Mouse (Mus musculus) small intestine, adult 2 months (tissue): ENCODE results near the gene Wfdc2. TPM values are rescaled to one million over a fixed set of nuclear protein-coding genes. Genes with fewer than 3 reads are reported as not detected.

Source experiments
- H3K27ac ChIP-seq: fragments of 200-500 bp; 2 replicates; pipeline ENCODE4 v1.5.1; 2012; ENCODE audit warnings: low read depth, low read length, control low read depth, inconsistent platforms; ENCODE audit not compliant: insufficient read depth
- H3K27me3 ChIP-seq: fragments of 200-500 bp; 2 replicates; pipeline ENCODE4 v1.6.1; 2012; ENCODE audit warnings: mild to moderate bottlenecking, moderate library complexity, low read length, inconsistent platforms; ENCODE audit not compliant: control insufficient read depth, insufficient read depth
- H3K36me3 ChIP-seq: fragments of 200-500 bp; 2 replicates; pipeline ENCODE4 v1.6.1; 2012; ENCODE audit warnings: mild to moderate bottlenecking, low read length, control low read depth, inconsistent platforms; ENCODE audit not compliant: control insufficient read depth, insufficient read depth
- H3K4me1 ChIP-seq: fragments of 200-500 bp; 2 replicates; pipeline ENCODE4 v1.6.1; 2012; ENCODE audit warnings: low read length, inconsistent platforms, mixed read lengths; ENCODE audit not compliant: control insufficient read depth, insufficient read depth, insufficient read length
- H3K4me3 ChIP-seq: fragments of 200-500 bp; 2 replicates; pipeline ENCODE4 v1.5.1; 2012; ENCODE audit warnings: low read depth, mild to moderate bottlenecking, control low read depth, inconsistent platforms, low read length, moderate library complexity
- CTCF ChIP-seq: fragments of 200-500 bp; IDR thresholded peaks from 2 replicates; pipeline ENCODE4 v1.5.1; 2012; ENCODE audit warnings: low read depth, mild to moderate bottlenecking, control low read depth, inconsistent platforms, low read length, moderate library complexity, mixed read lengths; ENCODE audit not compliant: insufficient replicate concordance, insufficient read length; ENCODE audit errors: extremely low read depth
- POLR2A ChIP-seq: fragments of 200-500 bp; IDR thresholded peaks from 2 replicates; pipeline ENCODE4 v1.6.1; 2012; ENCODE audit warnings: low read depth, mild to moderate bottlenecking, control low read depth, inconsistent platforms, low read length, moderate library complexity
- WGBS: fragments of 180-500 bp; shearing (Covaris S2); methylation state at CpG from one replicate; pipeline ENCODE4 v1.1.7; 2018; 5-methylcytosine and 5-hydroxymethylcytosine counted together
- polyA plus RNA-seq: library from polyadenylated mRNA; depleted of rRNA; stranded (reverse); fragments of >200 nt; gene quantifications from 2 replicates; pipeline ENCODE4 v1.2.3, GENCODE M21; 2012; rRNA removed

Gene Wfdc2
- 3.2 and 40.1 TPM in 2 replicates for polyA plus RNA-seq

- TF ChIP-seq CTCF: no peak
- no peak for TF ChIP-seq POLR2A
- WGBS: 28% methylated on average over 24 of the region's 24 CpGs
- Histone ChIP-seq H3K4me3 (peak within 1 kb of the TSS; percentile 53), H3K36me3 (no peaks in the 10 kb centered on the region), H3K27ac (no peak within 1 kb of the TSS), H3K27me3 (peaks cover 13% of the 10 kb centered on the region), H3K4me1 (peaks cover 5% of the 10 kb centered on the region; the same call in 1 of the 2 replicates)
Measured at GRCm38 (mm10) chr2:164562391-164563188, at the start of gene Wfdc2. TSS of gene Wfdc2 (plus strand) at chr2:164562413.

DNA sequence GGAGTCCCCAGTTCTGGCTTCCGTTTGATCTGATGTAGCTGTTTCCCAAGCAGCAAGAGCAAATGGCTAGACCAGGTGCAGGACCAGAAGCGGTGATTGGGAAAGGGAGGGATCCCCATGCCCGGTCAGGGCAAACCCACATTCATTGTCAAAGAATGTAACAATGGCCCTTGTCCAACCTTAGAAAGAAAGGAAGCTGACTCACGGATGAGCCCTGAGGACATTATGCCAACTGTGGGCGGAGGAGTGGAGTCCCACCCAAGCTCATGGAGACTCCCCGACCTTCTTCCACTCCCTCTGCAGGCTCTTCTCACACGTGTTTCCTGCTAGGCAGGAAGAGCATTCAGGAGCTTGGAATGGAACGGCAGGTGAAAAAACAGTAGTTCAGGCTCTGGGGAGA lies 48.8 kb upstream of the Wfdc2 start:
- TF ChIP-seq CTCF (no peak), POLR2A (no peak)

GRCm38 (mm10) chr2:164514916-164515315 lies 47.3 kb upstream of the Wfdc2 start:
- Histone ChIP-seq H3K27ac (peak overlapping the region; percentile 62), H3K4me1 (peaks cover 25% of the 10 kb centered on the region; the same call in 1 of the 2 replicates), H3K4me3 (no peak overlapping the region), H3K27me3 (no peaks in the 10 kb centered on the region; the same call in 1 of the 2 replicates), H3K36me3 (no peaks in the 10 kb centered on the region)
- TF ChIP-seq POLR2A (no peak), CTCF (no peak)
- WGBS: 30% methylated on average over 3 of the region's 3 CpGs

More for the DNA sequence above, 48.8 kb upstream of the Wfdc2 start:
- H3K4me1 ChIP-seq: peaks cover 25% of the 10 kb centered on the region; the same call in 1 of the 2 replicates
- 47% methylated on average over 8 of the region's 8 CpGs for WGBS
- no peak overlapping the region for H3K27ac ChIP-seq
- no peak overlapping the region for H3K4me3 ChIP-seq
- peaks cover 1% of the 10 kb centered on the region; the same call in 1 of the 2 replicates for H3K36me3 ChIP-seq
- H3K27me3 ChIP-seq: no peaks in the 10 kb centered on the region; the same call in 1 of the 2 replicates

DNA sequence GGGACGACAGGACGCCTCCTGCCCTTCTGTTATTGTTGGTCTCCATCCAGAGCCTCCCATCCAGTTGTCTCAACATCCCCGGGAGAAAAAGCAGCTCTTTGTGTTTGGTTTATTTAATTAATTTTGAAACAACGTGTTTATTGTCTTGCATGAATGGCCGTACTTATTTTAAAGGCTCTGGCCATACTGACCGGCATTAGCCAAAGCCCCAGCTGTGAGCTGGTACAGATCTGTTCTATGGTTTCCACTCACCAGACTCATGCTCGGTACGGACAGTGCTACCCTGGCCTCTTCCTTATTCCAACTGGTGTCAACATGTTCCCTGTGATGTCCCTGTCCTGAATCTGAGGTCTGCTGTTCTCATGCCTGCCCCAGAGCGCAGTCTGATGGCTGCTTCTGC lies 46.3 kb upstream of the Wfdc2 start:
- WGBS: 79% methylated on average over 9 of the region's 9 CpGs
- TF ChIP-seq POLR2A (no peak), CTCF (no peak)
- Histone ChIP-seq H3K36me3 (no peaks in the 10 kb centered on the region), H3K27ac (no peak overlapping the region), H3K27me3 (no peaks in the 10 kb centered on the region; the same call in 1 of the 2 replicates), H3K4me3 (no peak overlapping the region), H3K4me1 (peaks cover 25% of the 10 kb centered on the region; the same call in 1 of the 2 replicates)

GRCm38 (mm10) chr2:164516592-164516991 lies 45.6 kb upstream of the Wfdc2 start:
- H3K27me3 ChIP-seq: no peaks in the 10 kb centered on the region; the same call in 1 of the 2 replicates
- TF ChIP-seq POLR2A (no peak), CTCF (no peak)
- WGBS: 71% methylated on average over 11 of the region's 11 CpGs

DNA sequence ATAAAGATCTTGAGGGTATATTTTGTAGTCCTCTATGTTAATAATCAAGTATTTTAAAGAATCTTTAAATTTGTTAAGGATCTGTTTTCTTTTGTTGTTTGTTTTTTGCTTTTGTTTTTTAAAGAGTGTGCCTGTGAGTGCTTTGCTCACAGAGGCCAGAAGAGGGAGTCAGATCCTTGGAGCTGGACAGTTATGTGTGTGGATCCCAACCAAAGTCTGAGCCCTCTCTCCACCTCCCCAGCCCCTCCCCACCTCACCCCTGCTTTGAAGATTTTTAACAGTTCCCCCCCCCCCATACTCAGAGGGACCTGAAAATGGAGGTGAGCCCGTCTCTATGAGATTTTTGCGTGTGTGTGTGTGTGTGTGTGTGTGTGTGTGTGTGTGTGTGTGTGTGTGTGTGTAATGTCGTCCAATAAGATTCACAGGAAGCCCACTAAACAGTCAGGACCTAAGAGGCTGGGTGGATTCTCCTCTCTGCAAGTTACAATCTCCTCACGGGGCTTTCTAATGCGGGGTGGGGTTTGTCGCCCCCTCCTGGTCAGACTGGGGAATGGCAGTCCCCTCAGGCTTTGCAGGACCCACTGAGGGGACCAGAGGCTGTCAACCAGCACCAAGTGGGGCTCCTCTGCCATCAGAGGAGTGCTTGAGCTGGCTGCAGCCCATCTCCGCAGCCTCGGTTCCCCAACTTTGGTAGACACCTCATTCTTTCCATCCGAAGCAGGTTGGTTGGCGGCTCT lies 44.6 kb upstream of the Wfdc2 start:
- 43% methylated on average over 10 of the region's 10 CpGs for WGBS
- no peak for TF ChIP-seq POLR2A
- TF ChIP-seq CTCF: peak; percentile 86

More at GRCm38 (mm10) chr2:164516592-164516991, 45.6 kb upstream of the Wfdc2 start:
- Histone ChIP-seq H3K27ac (no peak overlapping the region), H3K4me3 (no peak overlapping the region), H3K36me3 (no peaks in the 10 kb centered on the region), H3K4me1 (peaks cover 28% of the 10 kb centered on the region; the same call in 1 of the 2 replicates)

DNA sequence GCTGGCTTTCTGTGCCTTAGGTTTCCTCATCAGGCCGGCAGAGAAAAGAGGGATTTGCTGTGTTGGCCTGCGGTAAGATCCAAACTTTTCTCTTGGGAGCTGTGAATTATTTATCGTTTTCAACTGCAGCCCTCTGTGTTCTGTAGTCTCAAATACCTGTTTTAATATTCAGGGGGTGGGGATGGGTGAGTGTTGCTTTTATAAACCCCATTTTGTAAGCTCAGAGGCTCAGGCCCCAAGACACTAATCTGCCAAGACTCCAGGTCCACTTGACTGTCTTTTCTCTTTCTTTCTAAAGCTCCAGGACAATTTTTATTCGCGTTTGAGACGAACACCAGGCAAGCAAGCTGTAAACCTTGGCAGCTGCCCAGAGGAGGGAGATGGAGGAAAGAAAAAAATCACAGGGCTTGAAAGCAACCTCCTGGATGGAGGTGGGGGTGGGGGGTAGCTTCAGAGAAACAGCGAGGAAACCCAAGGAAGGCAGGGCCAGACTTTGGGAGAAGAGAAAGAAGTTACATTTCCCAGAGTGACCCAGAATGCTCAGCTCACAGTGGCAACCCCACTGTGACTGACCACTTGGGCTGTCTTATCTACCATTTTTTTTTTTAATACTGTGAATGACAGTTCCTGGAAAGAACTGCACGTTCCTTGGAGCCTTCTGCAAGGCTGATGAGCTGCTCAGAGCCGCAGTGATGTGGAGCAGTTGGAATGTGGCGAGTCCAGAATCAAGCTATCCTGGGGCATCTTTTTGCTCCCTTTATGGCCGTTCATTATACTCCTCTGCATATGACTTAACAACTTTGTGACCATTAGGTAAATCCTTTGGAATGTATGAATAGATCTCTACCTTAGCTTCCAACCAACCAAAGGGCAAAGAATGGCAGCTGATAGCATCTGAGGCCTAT lies 43.7 kb upstream of the Wfdc2 start:
- Histone ChIP-seq H3K36me3 (no peaks in the 10 kb centered on the region), H3K4me1 (peaks cover 23% of the 10 kb centered on the region; the same call in 1 of the 2 replicates), H3K4me3 (no peak overlapping the region), H3K27me3 (no peaks in the 10 kb centered on the region; the same call in 1 of the 2 replicates), H3K27ac (no peak overlapping the region)
- 58% methylated on average over 11 of the region's 11 CpGs for WGBS
- no peak for TF ChIP-seq CTCF
- no peak for TF ChIP-seq POLR2A

More for the DNA sequence above, 44.6 kb upstream of the Wfdc2 start:
- Histone ChIP-seq H3K36me3 (no peaks in the 10 kb centered on the region), H3K4me1 (peaks cover 30% of the 10 kb centered on the region; the same call in 1 of the 2 replicates), H3K27ac (no peak overlapping the region), H3K4me3 (no peak overlapping the region), H3K27me3 (no peaks in the 10 kb centered on the region; the same call in 1 of the 2 replicates)
